Mouse (Mus musculus): ENCODE data around the gene Nup88. TPM values are rescaled to one million over a fixed set of nuclear protein-coding genes. Genes with fewer than 3 reads are reported as not detected.

Nup88 gene
- polyA plus RNA-seq, 1 experiment from 2014 or later, result 124 TPM

GRCm38 (mm10) chr11:70975193-70975592 lies 5.4 kb upstream of the Nup88 start:
- 70% methylated on average over 2 of the region's 2 CpGs for whole genome bisulfite sequencing
- Histone ChIP-seq H3K36me3 (ENCODE audit: control insufficient read depth, insufficient read depth) (peaks cover 48% of the 10 kb centered on the region), H3K27me3 (ENCODE audit: control insufficient read depth, insufficient read depth, low read length) (no peaks in the 10 kb centered on the region), H3K27ac (ENCODE audit: low read length) (no peak overlapping the region), H3K9ac (ENCODE audit: low read length) (no peak overlapping the region), H3K4me2 (ENCODE audit: low read depth, low read length) (no peak overlapping the region), H3K4me1 (ENCODE audit: control insufficient read depth, insufficient read depth, low read length) (peaks cover 3% of the 10 kb centered on the region; the same call in 1 of the 2 replicates), H3K9me3 (replicated peaks; ENCODE audit: control insufficient read depth, low read length) (no peaks in the 10 kb centered on the region), H3K4me3 (ENCODE audit: low read length) (no peak overlapping the region)
- no peak for ATAC-seq (replicated peaks; ENCODE audit: extremely low read depth, insufficient read depth, low FRiP score)

- no peak for ATAC-seq (replicated peaks; ENCODE audit: extremely low read depth, insufficient read depth, low FRiP score)
- no peak overlapping the region for H3K9ac ChIP-seq (ENCODE audit: low read length)
- H3K4me2 ChIP-seq (ENCODE audit: low read depth, low read length), result no peak overlapping the region
- WGBS, result 68% methylated on average over 4 of the region's 4 CpGs
- H3K27me3 ChIP-seq (ENCODE audit: control insufficient read depth, insufficient read depth, low read length), result no peaks in the 10 kb centered on the region
- peaks cover 3% of the 10 kb centered on the region; the same call in 1 of the 2 replicates for H3K4me1 ChIP-seq (ENCODE audit: control insufficient read depth, insufficient read depth, low read length)
- no peaks in the 10 kb centered on the region for H3K9me3 ChIP-seq (replicated peaks; ENCODE audit: control insufficient read depth, low read length)
- H3K36me3 ChIP-seq (ENCODE audit: control insufficient read depth, insufficient read depth), result peaks cover 39% of the 10 kb centered on the region
- H3K4me3 ChIP-seq (ENCODE audit: low read length), result no peak overlapping the region
- no peak overlapping the region for H3K27ac ChIP-seq (ENCODE audit: low read length)
Measured at GRCm38 (mm10) chr11:70973947-70974346, 4.2 kb upstream of the Nup88 start.

- ATAC-seq (replicated peaks; ENCODE audit: extremely low read depth, insufficient read depth, low FRiP score), result no peak
- Histone ChIP-seq H3K9me3 (replicated peaks; ENCODE audit: control insufficient read depth, low read length) (no peaks in the 10 kb centered on the region), H3K36me3 (ENCODE audit: control insufficient read depth, insufficient read depth) (peaks cover 25% of the 10 kb centered on the region), H3K4me3 (ENCODE audit: low read length) (no peak overlapping the region), H3K27me3 (ENCODE audit: control insufficient read depth, insufficient read depth, low read length) (no peaks in the 10 kb centered on the region), H3K9ac (ENCODE audit: low read length) (no peak overlapping the region), H3K4me2 (ENCODE audit: low read depth, low read length) (no peak overlapping the region), H3K4me1 (ENCODE audit: control insufficient read depth, insufficient read depth, low read length) (peaks cover 13% of the 10 kb centered on the region), H3K27ac (ENCODE audit: low read length) (no peak overlapping the region)
- WGBS, result 76% methylated on average over 1 of the region's 1 CpGs
Measured at GRCm38 (mm10) chr11:70972586-70972985, 2.8 kb upstream of the Nup88 start.

GRCm38 (mm10) chr11:70970560-70971540 lies 1.1 kb upstream of the Nup88 start:
- Histone ChIP-seq H3K4me3 (ENCODE audit: low read length) (peak overlapping the region; percentile 85), H3K4me2 (ENCODE audit: low read depth, low read length) (peak overlapping the region; percentile 89), H3K4me1 (ENCODE audit: control insufficient read depth, insufficient read depth, low read length) (peaks cover 14% of the 10 kb centered on the region), H3K36me3 (ENCODE audit: control insufficient read depth, insufficient read depth) (peaks cover 15% of the 10 kb centered on the region; the same call in 1 of the 2 replicates), H3K9ac (ENCODE audit: low read length) (peak overlapping the region; percentile 84), H3K27ac (ENCODE audit: low read length) (peak overlapping the region; percentile 90), H3K27me3 (ENCODE audit: control insufficient read depth, insufficient read depth, low read length) (no peaks in the 10 kb centered on the region), H3K9me3 (replicated peaks; ENCODE audit: control insufficient read depth, low read length) (no peaks in the 10 kb centered on the region)
- WGBS, result 13% methylated on average over 24 of the region's 24 CpGs
- peak; percentile 5; the same call in 1 of the 2 replicates for ATAC-seq (replicated peaks; ENCODE audit: extremely low read depth, insufficient read depth, low FRiP score)

GRCm38 (mm10) chr11:70969271-70969794 lies 440 bp downstream of the Nup88 start:
- Histone ChIP-seq H3K27me3 (ENCODE audit: control insufficient read depth, insufficient read depth, low read length) (no peaks in the 10 kb centered on the region), H3K4me1 (ENCODE audit: control insufficient read depth, insufficient read depth, low read length) (peaks cover 14% of the 10 kb centered on the region), H3K9ac (ENCODE audit: low read length) (peak overlapping the region; percentile 92), H3K4me3 (ENCODE audit: low read length) (peak overlapping the region; percentile 85), H3K27ac (ENCODE audit: low read length) (peak overlapping the region; percentile 86), H3K4me2 (ENCODE audit: low read depth, low read length) (peak overlapping the region; percentile 89), H3K36me3 (ENCODE audit: control insufficient read depth, insufficient read depth) (peaks cover 28% of the 10 kb centered on the region), H3K9me3 (replicated peaks; ENCODE audit: control insufficient read depth, low read length) (no peaks in the 10 kb centered on the region)
- no peak for ATAC-seq (replicated peaks; ENCODE audit: extremely low read depth, insufficient read depth, low FRiP score)
- under 1% methylated on average over 25 of the region's 25 CpGs for WGBS

DNA sequence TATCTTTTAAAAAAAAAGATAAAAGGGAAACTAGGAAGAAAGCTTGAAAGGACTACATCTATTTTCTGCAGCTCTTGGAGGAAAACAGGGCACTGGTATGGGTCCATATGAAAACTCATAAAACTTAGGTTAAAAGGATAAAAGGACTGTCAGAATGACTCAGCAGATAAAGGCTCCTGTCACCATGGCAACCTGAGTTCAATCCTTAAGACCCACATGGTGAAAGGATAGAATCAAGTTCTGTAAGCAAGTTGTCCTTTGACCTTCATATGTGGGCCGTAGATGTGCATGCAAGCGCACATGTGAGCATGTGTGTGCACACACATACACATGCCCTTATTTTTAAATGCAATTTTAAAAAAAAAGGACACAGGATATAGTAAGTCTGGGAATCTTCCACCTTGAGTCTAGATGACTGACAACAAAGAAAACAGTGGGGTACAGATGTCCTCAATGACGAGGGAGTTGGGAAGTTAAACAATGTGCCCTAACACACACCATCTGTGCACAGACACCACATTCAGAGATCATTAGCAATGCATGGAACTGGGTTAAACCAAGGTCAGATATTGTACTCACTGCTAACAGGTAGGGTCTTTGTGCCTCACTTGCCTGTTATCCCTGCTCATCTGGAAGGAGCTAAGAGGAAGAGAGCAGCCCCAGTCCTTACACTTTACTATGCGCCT lies 5.4 kb downstream of the Nup88 start:
- Histone ChIP-seq H3K36me3 (ENCODE audit: control insufficient read depth, insufficient read depth) (peaks cover 46% of the 10 kb centered on the region), H3K27me3 (ENCODE audit: control insufficient read depth, insufficient read depth, low read length) (no peaks in the 10 kb centered on the region)
- ATAC-seq (replicated peaks; ENCODE audit: extremely low read depth, insufficient read depth, low FRiP score), result no peak

GRCm38 (mm10) chr11:70960786-70961554 lies 8.8 kb downstream of the Nup88 start:
- no peaks in the 10 kb centered on the region for H3K9me3 ChIP-seq (replicated peaks; ENCODE audit: control insufficient read depth, low read length)
- 88% methylated on average over 5 of the region's 5 CpGs for WGBS
- no peaks in the 10 kb centered on the region for H3K27me3 ChIP-seq (ENCODE audit: control insufficient read depth, insufficient read depth, low read length)
- no peak overlapping the region for H3K4me2 ChIP-seq (ENCODE audit: low read depth, low read length)
- no peaks in the 10 kb centered on the region for H3K4me1 ChIP-seq (ENCODE audit: control insufficient read depth, insufficient read depth, low read length)
- no peak overlapping the region for H3K9ac ChIP-seq (ENCODE audit: low read length)
- H3K4me3 ChIP-seq (ENCODE audit: low read length), result no peak overlapping the region
- peaks cover 68% of the 10 kb centered on the region for H3K36me3 ChIP-seq (ENCODE audit: control insufficient read depth, insufficient read depth)
- no peak for ATAC-seq (replicated peaks; ENCODE audit: extremely low read depth, insufficient read depth, low FRiP score)
- H3K27ac ChIP-seq (ENCODE audit: low read length), result no peak overlapping the region

More for the DNA sequence above, 5.4 kb downstream of the Nup88 start:
- Histone ChIP-seq H3K27ac (ENCODE audit: low read length) (no peak overlapping the region), H3K9me3 (replicated peaks; ENCODE audit: control insufficient read depth, low read length) (no peaks in the 10 kb centered on the region), H3K4me2 (ENCODE audit: low read depth, low read length) (no peak overlapping the region), H3K9ac (ENCODE audit: low read length) (no peak overlapping the region), H3K4me3 (ENCODE audit: low read length) (no peak overlapping the region), H3K4me1 (ENCODE audit: control insufficient read depth, insufficient read depth, low read length) (peaks cover 11% of the 10 kb centered on the region)
- 87% methylated on average over 4 of the region's 4 CpGs for WGBS

DNA sequence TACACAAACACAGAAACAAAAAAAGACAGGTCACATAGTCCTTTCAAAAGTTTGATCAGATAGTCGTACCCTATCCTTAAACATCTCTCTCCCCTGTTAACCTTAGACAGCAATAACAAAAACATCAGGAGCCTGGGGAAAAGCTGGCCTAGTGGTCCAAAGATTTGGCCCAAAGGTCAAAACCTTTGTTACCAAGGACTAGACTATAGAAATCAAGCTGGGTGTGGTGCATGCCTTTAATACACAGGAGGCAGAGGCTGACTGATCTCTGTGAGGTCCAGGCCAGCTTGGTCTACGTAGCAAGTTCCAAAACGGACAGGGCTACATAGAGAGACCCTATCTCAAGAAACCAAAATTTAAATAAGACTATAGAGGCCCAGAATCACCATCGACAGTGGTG lies 15.1 kb downstream of the Nup88 start:
- 88% methylated on average over 4 of the region's 4 CpGs for WGBS

More for the DNA sequence above, 15.1 kb downstream of the Nup88 start:
- Histone ChIP-seq H3K9me3 (replicated peaks; ENCODE audit: control insufficient read depth, low read length) (no peaks in the 10 kb centered on the region), H3K9ac (ENCODE audit: low read length) (no peak overlapping the region), H3K36me3 (ENCODE audit: control insufficient read depth, insufficient read depth) (peaks cover 70% of the 10 kb centered on the region), H3K27me3 (ENCODE audit: control insufficient read depth, insufficient read depth, low read length) (no peaks in the 10 kb centered on the region), H3K4me1 (ENCODE audit: control insufficient read depth, insufficient read depth, low read length) (no peaks in the 10 kb centered on the region), H3K27ac (ENCODE audit: low read length) (no peak overlapping the region), H3K4me2 (ENCODE audit: low read depth, low read length) (no peak overlapping the region), H3K4me3 (ENCODE audit: low read length) (no peak overlapping the region)
- no peak for ATAC-seq (replicated peaks; ENCODE audit: extremely low read depth, insufficient read depth, low FRiP score)

Data from heart, embryonic 16.5 days (tissue).